In the genomic region with DNA sequence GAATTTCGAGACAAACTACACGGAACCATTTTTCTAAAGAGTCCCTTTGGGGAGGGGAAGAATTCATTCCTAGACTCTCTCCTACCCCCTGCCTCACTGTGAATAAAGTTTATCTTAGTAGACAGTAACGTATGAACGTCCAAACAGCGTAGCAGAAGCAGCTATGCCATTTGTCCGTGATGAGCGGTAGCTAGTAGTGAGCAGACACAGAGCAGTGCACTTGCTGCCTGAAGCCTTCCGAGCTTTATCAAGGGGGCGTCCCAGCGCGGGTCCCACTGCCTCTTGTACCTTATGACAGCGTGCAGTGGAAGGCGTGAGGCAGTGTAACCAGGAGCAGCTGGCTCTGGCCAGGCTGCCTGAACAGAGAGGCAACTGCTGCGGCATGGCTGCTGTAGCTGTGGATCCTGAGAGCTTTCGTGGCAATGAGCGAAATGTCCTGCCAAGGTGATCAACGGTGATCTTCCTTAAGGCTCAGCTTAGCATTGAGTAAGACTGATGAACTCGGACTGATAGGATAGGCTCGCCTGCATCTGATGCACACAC, we compare ENCODE assay signal across 8 mouse cellular contexts. TPM values are rescaled to one million over a fixed set of nuclear protein-coding genes. Genes with fewer than 3 reads are reported as not detected.
DNase-seq lines count a peak whose midpoint lies in the region; ATAC-seq and TF ChIP-seq lines count a peak whose summit lies in the region.
"Had no signal": no experiment of that assay in that cellular context is flagged by ENCODE, and none has a peak within 500 bp of the region (broad histone marks: within the 10 kb centered on the region; RNA-seq: fewer than 3 reads in every experiment).

No protein-coding gene starts in this region.

- H3K9ac ChIP-seq in kidney, embryonic 14.5 days (ENCODE audit: low read depth, low read length): no peak overlapping the region
- H3K9ac ChIP-seq in liver, embryonic 14.5 days (replicated peaks): no peak overlapping the region

- TF ChIP-seq CTCF in liver, embryonic 14.5 days (IDR thresholded peaks at IDR 0.05; ENCODE audit: low read depth): no peak

- H3K4me3 ChIP-seq in kidney, embryonic 14.5 days (ENCODE audit: low read length): no peak overlapping the region
- no peak overlapping the region for H3K4me3 ChIP-seq in liver, embryonic 14.5 days (ENCODE audit: insufficient read depth in 1 of 2, low read depth in 2 of 2, low read length in 2 of 2)
- H3K4me3 ChIP-seq: erythroblast, embryonic 14.5 days had no signal

- ATAC-seq in kidney, embryonic 14.5 days (ENCODE audit: low FRiP score, low TSS enrichment): no peak
- no peak for ATAC-seq in liver, embryonic 14.5 days (ENCODE audit: insufficient read depth)

- peak overlapping the region; percentile 19; the same call in 1 of the 2 replicates for H3K4me2 ChIP-seq in kidney, embryonic 14.5 days (replicated peaks; ENCODE audit: low read depth, low read length)
- peak overlapping the region; percentile 25; the same call in 1 of the 2 replicates for H3K4me2 ChIP-seq in liver, embryonic 14.5 days (ENCODE audit: low read depth)

- intact Hi-C loops in left cerebral cortex, postnatal 36 days (cut with DNase I): no loop called here

- TF ChIP-seq EP300 in liver, embryonic 14.5 days (IDR thresholded peaks at IDR 0.05; ENCODE audit: low read depth): no peak

- H3K27ac ChIP-seq in kidney, embryonic 14.5 days (ENCODE audit: low read depth, low read length): no peak overlapping the region
- no peak overlapping the region for H3K27ac ChIP-seq in liver, embryonic 14.5 days

- no peaks in the 10 kb centered on the region for H3K36me3 ChIP-seq in kidney, embryonic 14.5 days (ENCODE audit: control insufficient read depth, insufficient read depth, low read length)
- no peaks in the 10 kb centered on the region for H3K36me3 ChIP-seq in liver, embryonic 14.5 days (replicated peaks; ENCODE audit: control insufficient read depth, insufficient read depth, low read depth)

- no peak for DNase-seq in kidney, adult 8-10 months
- DNase-seq in ZHBTc4 (ENCODE audit: low read depth, low spot score): peak; percentile 27
- DNase-seq in fat pad, adult 2 months (ENCODE audit: extremely low read depth, low read depth, low spot score): peak; percentile 10
- DNase-seq in liver, embryonic 14.5 days (ENCODE audit: low read depth in 3 of 3, low spot score in 3 of 3): no peak
- no peak for DNase-seq in left cerebral cortex, postnatal 36 days (ENCODE audit: low spot score in 2 of 2)
- no peak for DNase-seq in B cell, adult 2 months

- 45% methylated on average over 19 of the region's 19 CpGs for WGBS in kidney, embryonic 14.5 days
- 47% methylated on average over 19 of the region's 19 CpGs for WGBS in liver, embryonic 14.5 days (ENCODE audit: insufficient replicate concordance)

- no peaks in the 10 kb centered on the region for H3K4me1 ChIP-seq in kidney, embryonic 14.5 days (ENCODE audit: control insufficient read depth, insufficient read depth, low read length)
- H3K4me1 ChIP-seq in liver, embryonic 14.5 days (replicated peaks; ENCODE audit: control insufficient read depth in 2 of 2, insufficient read depth in 2 of 2, low read length in 1 of 2): no peaks in the 10 kb centered on the region

- H3K9me3 ChIP-seq in kidney, embryonic 14.5 days (ENCODE audit: control insufficient read depth, low read length): no peaks in the 10 kb centered on the region
- no peaks in the 10 kb centered on the region for H3K9me3 ChIP-seq in liver, embryonic 14.5 days (ENCODE audit: control insufficient read depth, low read length)

- no peaks in the 10 kb centered on the region for H3K27me3 ChIP-seq in kidney, embryonic 14.5 days (ENCODE audit: control insufficient read depth, insufficient read depth, low read length)
- no peaks in the 10 kb centered on the region; the same call in 1 of the 2 replicates for H3K27me3 ChIP-seq in liver, embryonic 14.5 days (ENCODE audit: control insufficient read depth, insufficient read depth, low read length)

RNA-seq across cellular contexts. Expression of a gene that starts 38.8 kb away (rescaled TPM):
- polyA plus RNA-seq in kidney, embryonic 14.5 days (2014; fragmentation: Nextera tagmentation; extraction: Ambion mirVana): 0.46 and 0.54 TPM in 2 replicates
- 11.9 and 12.2 TPM in 2 replicates for polyA plus RNA-seq in liver, embryonic 14.5 days (2012; rRNA removed)
- 7.5 and 10.7 TPM in 2 replicates for polyA plus RNA-seq in liver, embryonic 14.5 days (2014; fragmentation: Nextera tagmentation; extraction: Ambion mirVana)
- total RNA-seq in left cerebral cortex, postnatal 36 days (2021): 10 to 100 TPM; 35.4 to 37.0 TPM

RNA-seq across cellular contexts. Expression of a gene that starts 39.2 kb away (rescaled TPM):
- 1.5 and 1.6 TPM in 2 replicates for polyA plus RNA-seq in kidney, embryonic 14.5 days (2014; fragmentation: Nextera tagmentation; extraction: Ambion mirVana)
- polyA plus RNA-seq in liver, embryonic 14.5 days (2012; rRNA removed): 0.57 and 1.4 TPM in 2 replicates
- 6.7 and 6.9 TPM in 2 replicates for polyA plus RNA-seq in liver, embryonic 14.5 days (2014; fragmentation: Nextera tagmentation; extraction: Ambion mirVana)
- total RNA-seq in left cerebral cortex, postnatal 36 days (2021): 1 to 10 TPM; 1.7 to 1.8 TPM
- polyA plus RNA-seq: erythroblast, embryonic 14.5 days had no signal

Comparison
In these comparisons a context has a peak if more than half of its experiments do, and no peak if none do; other contexts are left out.
1. DNase-seq: peak in ZHBTc4 (single experiment) and fat pad, adult 2 months (single experiment); none in kidney, adult 8-10 months (0 of 2), liver, embryonic 14.5 days (0 of 3), left cerebral cortex, postnatal 36 days (0 of 2) and B cell, adult 2 months (0 of 2).